Mouse (Mus musculus) midbrain, embryonic 16.5 days (tissue): ENCODE measurements around the gene Eif4a3. TPM values are rescaled to one million over a fixed set of nuclear protein-coding genes. Genes with fewer than 3 reads are reported as not detected.
A peak's percentile ranks its signal among the peaks of the same experiment; 100 is the strongest.
"Not testable (repeated sequence)": the region's sequence is repeated elsewhere in the genome, so short reads cannot be mapped to it uniquely, and the experiment has no call there.

ENCODE experiments used
- ATAC-seq: fragments of 200-750 bp; cut with Nextera tagmentation; 2 replicates; pipeline ENCODE4 v1.8.0; 2017; ENCODE audit warnings: moderate TSS enrichment
- H3K27ac ChIP-seq: fragments of 300-500 bp; sonication (generic); 2 replicates; pipeline ENCODE4 v1.5.1; 2014; ENCODE audit warnings: mild to moderate bottlenecking, low read length, mixed read lengths
- H3K27me3 ChIP-seq: fragments of 300-500 bp; sonication (generic); 2 replicates; pipeline ENCODE4 v1.6.1; 2014; ENCODE audit warnings: low read depth, low read length, mixed read lengths; ENCODE audit not compliant: control insufficient read depth, insufficient read depth
- H3K36me3 ChIP-seq: fragments of 300-500 bp; sonication (generic); 2 replicates; pipeline ENCODE4 v1.6.1; 2014; ENCODE audit warnings: mild to moderate bottlenecking, low read length, moderate library complexity, mixed read lengths; ENCODE audit not compliant: control insufficient read depth, insufficient read depth
- H3K4me1 ChIP-seq: fragments of 300-500 bp; sonication (generic); 2 replicates; pipeline ENCODE4 v1.6.1; 2014; ENCODE audit warnings: mild to moderate bottlenecking, low read length, mixed read lengths; ENCODE audit not compliant: control insufficient read depth, insufficient read depth
- H3K4me2 ChIP-seq: fragments of 300-500 bp; sonication (generic); 2 replicates; pipeline ENCODE4 v1.6.1; 2014; ENCODE audit warnings: mild to moderate bottlenecking, low read length, mixed read lengths
- H3K4me3 ChIP-seq: fragments of 300-500 bp; sonication (generic); 2 replicates; pipeline ENCODE4 v1.5.1; 2014; ENCODE audit warnings: low read depth, mild to moderate bottlenecking, low read length, moderate library complexity, mixed read lengths
- H3K9ac ChIP-seq: fragments of 300-500 bp; sonication (generic); 2 replicates; pipeline ENCODE4 v1.6.1; 2014; ENCODE audit warnings: low read depth, low read length, mixed read lengths
- H3K9me3 ChIP-seq: fragments of 300-500 bp; sonication (generic); replicated peaks from 2 replicates; pipeline ENCODE4 v1.6.1; 2014; ENCODE audit warnings: mild to moderate bottlenecking, low read length, mixed read lengths; ENCODE audit not compliant: control insufficient read depth, poor library complexity, severe bottlenecking
- WGBS: fragments of 180-500 bp; shearing (Covaris S2); extraction: QIAGEN DNeasy Blood & Tissue Kit; methylation state at CpG from one replicate; pipeline ENCODE4 v1.1.7; 2014; 5-methylcytosine and 5-hydroxymethylcytosine counted together
- polyA plus RNA-seq: library from polyadenylated mRNA; unstranded; fragments of >200 nt; fragmentation: Nextera tagmentation; extraction: Ambion mirVana; gene quantifications from 2 replicates; pipeline ENCODE4 v1.2.1, GENCODE M21; 2015

Gene Eif4a3
- polyA plus RNA-seq, 1 experiment from 2014 or later = 228 TPM

GRCm38 (mm10) chr11:119304904-119305712 lies 5.2 kb upstream of the Eif4a3 start:
- Histone ChIP-seq H3K9me3 (no peaks in the 10 kb centered on the region), H3K9ac (no peak overlapping the region), H3K36me3 (no peaks in the 10 kb centered on the region), H3K27me3 (0 out of 2 replicates have a peak, but pooled peaks cover 2% of the 10 kb centered on the region), H3K4me2 (no peak overlapping the region), H3K4me1 (peaks cover 4% of the 10 kb centered on the region), H3K27ac (no peak overlapping the region), H3K4me3 (no peak overlapping the region)
- WGBS = 47% methylated on average over 16 of the region's 16 CpGs
- ATAC-seq = no peak

GRCm38 (mm10) chr11:119300986-119301385 lies 1.1 kb upstream of the Eif4a3 start:
- H3K36me3 ChIP-seq = peaks cover 7% of the 10 kb centered on the region; the same call in 1 of the 2 replicates
- ATAC-seq = no peak
- H3K27me3 ChIP-seq = 0 out of 2 replicates have a peak, but pooled peaks cover 2% of the 10 kb centered on the region
- H3K9ac ChIP-seq = no peak overlapping the region
- H3K9me3 ChIP-seq = no peaks in the 10 kb centered on the region
- peaks cover 13% of the 10 kb centered on the region for H3K4me1 ChIP-seq
- H3K27ac ChIP-seq = no peak overlapping the region
- 25% methylated on average over 2 of the region's 2 CpGs for WGBS
- H3K4me3 ChIP-seq = no peak overlapping the region
- H3K4me2 ChIP-seq = peak overlapping the region; percentile 88

- ATAC-seq = no peak
- WGBS = 1% methylated on average over 31 of the region's 31 CpGs
Observed at GRCm38 (mm10) chr11:119300246-119300935, 502 bp upstream of the Eif4a3 start.

GRCm38 (mm10) chr11:119298917-119299316 lies 972 bp downstream of the Eif4a3 start:
- no peaks in the 10 kb centered on the region for H3K9me3 ChIP-seq
- no peak for ATAC-seq
- H3K27me3 ChIP-seq = no peaks in the 10 kb centered on the region
- H3K36me3 ChIP-seq = peaks cover 22% of the 10 kb centered on the region
- H3K4me1 ChIP-seq = peaks cover 13% of the 10 kb centered on the region
- peak overlapping the region; percentile 65 for H3K4me3 ChIP-seq
- H3K4me2 ChIP-seq = peak overlapping the region; percentile 89
- no peak overlapping the region for H3K27ac ChIP-seq
- peak overlapping the region; percentile 78 for H3K9ac ChIP-seq
- 17% methylated on average over 7 of the region's 7 CpGs for WGBS

More at GRCm38 (mm10) chr11:119300246-119300935, 502 bp upstream of the Eif4a3 start:
- Histone ChIP-seq H3K4me3 (peak overlapping the region; percentile 65), H3K4me2 (peak overlapping the region; percentile 88), H3K4me1 (peaks cover 13% of the 10 kb centered on the region), H3K27me3 (0 out of 2 replicates have a peak, but pooled peaks cover 2% of the 10 kb centered on the region), H3K9me3 (no peaks in the 10 kb centered on the region), H3K27ac (peak overlapping the region; percentile 99), H3K9ac (peak overlapping the region; percentile 78), H3K36me3 (peaks cover 13% of the 10 kb centered on the region)

GRCm38 (mm10) chr11:119297996-119298395 lies 1.9 kb downstream of the Eif4a3 start:
- Histone ChIP-seq H3K9ac (no peak overlapping the region), H3K4me3 (no peak overlapping the region), H3K4me2 (no peak overlapping the region), H3K9me3 (no peaks in the 10 kb centered on the region), H3K36me3 (peaks cover 31% of the 10 kb centered on the region), H3K27me3 (no peaks in the 10 kb centered on the region), H3K27ac (no peak overlapping the region), H3K4me1 (peaks cover 13% of the 10 kb centered on the region)
- WGBS = 90% methylated on average over 6 of the region's 6 CpGs
- no peak for ATAC-seq

- 96% methylated on average over 8 of the region's 8 CpGs for WGBS
- not testable (repeated sequence) for ATAC-seq, H3K27ac ChIP-seq, H3K4me1 ChIP-seq, H3K9ac ChIP-seq, H3K4me2 ChIP-seq, H3K27me3 ChIP-seq, H3K4me3 ChIP-seq, H3K9me3 ChIP-seq
- peaks cover 63% of the 10 kb centered on the region for H3K36me3 ChIP-seq
Observed at GRCm38 (mm10) chr11:119292861-119293260, 7.0 kb downstream of the Eif4a3 start.

- Histone ChIP-seq H3K36me3 (peaks cover 44% of the 10 kb centered on the region), H3K27me3 (no peaks in the 10 kb centered on the region), H3K4me3 (no peak overlapping the region), H3K27ac (no peak overlapping the region), H3K4me2 (no peak overlapping the region), H3K4me1 (no peaks in the 10 kb centered on the region), H3K9me3 (no peaks in the 10 kb centered on the region), H3K9ac (no peak overlapping the region)
- ATAC-seq = no peak
- 90% methylated on average over 20 of the region's 20 CpGs for WGBS
Observed at GRCm38 (mm10) chr11:119287207-119287992, 12.5 kb downstream of the Eif4a3 start.

GRCm38 (mm10) chr11:119285791-119286527 lies 13.9 kb downstream of the Eif4a3 start:
- H3K4me2 ChIP-seq = no peak overlapping the region
- no peak overlapping the region for H3K9ac ChIP-seq
- WGBS = 64% methylated on average over 9 of the region's 9 CpGs
- no peak for ATAC-seq
- H3K4me1 ChIP-seq = no peaks in the 10 kb centered on the region
- H3K27me3 ChIP-seq = no peaks in the 10 kb centered on the region
- no peak overlapping the region for H3K4me3 ChIP-seq
- H3K36me3 ChIP-seq = peaks cover 33% of the 10 kb centered on the region
- H3K9me3 ChIP-seq = no peaks in the 10 kb centered on the region
- H3K27ac ChIP-seq = no peak overlapping the region
